Mouse (Mus musculus) spleen, postnatal 4 days (tissue): ENCODE measurements around the gene Thbs1.
A peak's percentile ranks its signal among the peaks of the same experiment; 100 is the strongest.

ENCODE experiments used
- DNase-seq, 2 experiments: peaks; one replicate each; pipeline ENCODE4 v3.0.0; 2022; ENCODE audit warnings: low spot score in 2 of 2

The Thbs1 gene

GRCm38 (mm10) chr2:118111488-118112131 is at the start of gene Thbs1:
TSS of gene Thbs1 (plus strand) at chr2:118111876.
- DNase-seq, result peak; percentile 39 to 74

DNA sequence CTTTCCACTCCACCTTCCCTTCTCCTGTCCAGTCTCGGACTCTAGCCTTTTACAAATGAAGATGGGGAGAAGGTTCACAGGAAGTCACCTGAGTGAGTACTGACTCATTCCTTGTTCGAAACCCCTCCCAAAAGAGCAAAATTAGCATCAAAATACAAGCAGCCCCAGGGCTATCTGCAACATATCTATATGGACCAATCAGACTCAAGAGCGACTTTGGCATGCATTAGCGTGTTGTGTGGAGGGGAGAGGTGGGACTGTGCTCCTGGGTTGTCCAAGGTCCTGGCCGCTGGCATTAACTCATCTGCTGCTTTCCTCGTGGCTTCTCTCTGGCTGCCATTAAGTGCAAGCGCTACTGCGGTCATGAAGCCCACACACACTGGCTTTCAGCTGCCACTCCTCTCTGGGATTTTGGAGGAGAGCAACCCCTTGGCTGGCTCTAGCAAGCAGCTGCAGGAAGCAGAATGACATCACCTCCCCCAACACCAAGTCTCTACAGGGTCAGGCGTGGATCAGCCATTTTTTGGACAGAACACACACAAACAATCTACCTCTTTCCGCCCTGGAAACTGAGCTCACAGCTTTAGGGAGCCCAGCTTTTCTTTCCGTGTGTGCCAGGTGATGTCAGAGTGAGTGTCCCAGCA is 47.4 kb upstream of the Thbs1 start:
- no peak for DNase-seq

DNA sequence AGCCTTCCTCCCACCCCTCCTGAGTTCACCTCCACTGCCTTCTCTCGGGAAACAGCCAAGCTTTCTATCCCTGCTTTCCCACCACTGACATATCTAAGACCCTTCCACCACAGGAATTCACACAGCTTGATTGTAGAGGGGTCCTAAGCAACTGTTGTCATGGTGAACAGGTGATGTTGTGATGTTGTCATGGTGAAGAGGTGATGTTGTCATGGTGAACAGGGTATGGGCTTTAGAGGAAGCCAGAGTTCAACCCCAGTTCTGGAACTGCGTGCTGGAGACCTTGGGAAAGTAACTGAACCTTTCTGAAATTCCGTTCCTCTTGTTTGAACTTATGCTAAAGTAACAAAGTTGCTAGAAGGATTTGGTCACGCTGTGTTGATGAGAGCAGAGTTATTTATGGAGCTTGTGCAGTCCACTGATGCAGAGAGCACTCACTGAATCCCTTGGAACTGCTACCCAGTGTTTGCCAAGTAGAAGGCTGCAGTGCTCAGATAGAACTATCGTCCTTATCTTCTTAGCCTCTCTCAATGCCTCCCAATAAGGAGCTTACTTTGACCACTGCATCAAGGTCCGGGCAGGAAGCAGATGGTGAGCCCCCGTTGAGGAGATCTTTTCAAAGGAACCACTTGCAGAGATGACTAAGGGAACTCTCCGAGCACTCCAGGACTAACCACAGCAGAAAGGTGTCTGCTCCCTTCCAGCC is 45.5 kb upstream of the Thbs1 start:
- DNase-seq, result no peak

DNA sequence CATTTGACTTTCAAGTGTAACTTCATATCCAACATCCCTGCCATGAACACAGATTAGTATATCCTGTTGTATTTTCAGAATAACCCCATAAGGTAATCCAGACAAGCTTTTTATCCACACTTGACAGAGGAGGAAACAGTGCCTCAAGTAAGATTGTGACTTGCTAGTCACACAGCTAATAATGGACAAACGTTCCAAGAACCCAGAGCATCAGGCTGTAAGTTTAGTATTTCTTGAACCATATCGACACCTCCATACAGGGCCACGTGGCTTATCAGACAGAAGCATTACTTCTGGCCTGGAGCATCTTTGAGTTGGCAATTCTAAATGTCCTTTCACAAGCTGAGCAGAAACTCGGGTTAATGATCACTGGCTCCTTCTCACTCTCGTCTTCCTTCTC is 41.7 kb upstream of the Thbs1 start:
- no peak for DNase-seq

- no peak for DNase-seq
Measured at GRCm38 (mm10) chr2:118072811-118073372, 38.8 kb upstream of the Thbs1 start.

DNA sequence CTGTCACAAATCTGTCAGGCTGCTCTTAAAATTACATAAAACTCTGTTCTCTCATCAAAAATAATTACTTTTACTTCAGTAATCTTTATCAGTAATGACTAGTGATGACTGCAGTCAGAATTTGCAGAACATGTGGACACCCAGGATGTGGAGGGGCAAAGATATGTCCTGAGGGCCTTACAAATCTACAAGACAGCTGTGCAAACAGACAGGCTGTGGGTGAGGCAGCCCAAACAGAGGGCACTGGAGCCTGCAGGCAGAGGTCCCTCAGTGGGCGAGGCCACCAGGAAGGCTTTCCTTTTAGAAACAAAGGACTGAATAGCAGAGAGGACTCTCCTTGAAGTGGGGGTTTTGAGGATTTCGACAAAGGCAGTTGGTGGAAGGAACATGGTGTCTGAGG is 37.6 kb upstream of the Thbs1 start:
- DNase-seq, result no peak

DNA sequence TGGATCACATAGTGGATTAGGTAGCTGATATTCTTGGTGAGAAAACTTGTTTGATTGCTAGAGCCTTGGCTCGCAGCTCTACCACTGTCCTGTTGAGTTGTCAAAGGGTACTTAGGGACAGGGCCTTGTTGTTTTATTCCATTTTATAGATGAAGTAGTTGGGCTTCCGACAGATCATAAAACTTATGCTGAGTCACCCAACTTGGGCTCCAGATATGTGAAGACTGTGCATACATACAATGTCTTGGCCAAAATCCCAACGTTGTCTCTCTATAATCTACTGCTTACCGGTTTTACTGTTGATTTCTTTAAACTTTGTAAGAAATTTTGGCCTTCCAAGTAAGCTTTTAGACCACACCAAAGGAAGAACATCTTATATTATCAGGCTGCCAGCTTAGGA is 36.5 kb upstream of the Thbs1 start:
- no peak for DNase-seq

GRCm38 (mm10) chr2:118079131-118079530 is 32.5 kb upstream of the Thbs1 start:
- no peak for DNase-seq

- DNase-seq, result no peak
Measured at GRCm38 (mm10) chr2:118081581-118081980, 30.1 kb upstream of the Thbs1 start.

- DNase-seq, result no peak
Measured at GRCm38 (mm10) chr2:118083652-118084051, 28.0 kb upstream of the Thbs1 start.

- no peak for DNase-seq
Measured at GRCm38 (mm10) chr2:118084693-118085092, 27.0 kb upstream of the Thbs1 start.

DNA sequence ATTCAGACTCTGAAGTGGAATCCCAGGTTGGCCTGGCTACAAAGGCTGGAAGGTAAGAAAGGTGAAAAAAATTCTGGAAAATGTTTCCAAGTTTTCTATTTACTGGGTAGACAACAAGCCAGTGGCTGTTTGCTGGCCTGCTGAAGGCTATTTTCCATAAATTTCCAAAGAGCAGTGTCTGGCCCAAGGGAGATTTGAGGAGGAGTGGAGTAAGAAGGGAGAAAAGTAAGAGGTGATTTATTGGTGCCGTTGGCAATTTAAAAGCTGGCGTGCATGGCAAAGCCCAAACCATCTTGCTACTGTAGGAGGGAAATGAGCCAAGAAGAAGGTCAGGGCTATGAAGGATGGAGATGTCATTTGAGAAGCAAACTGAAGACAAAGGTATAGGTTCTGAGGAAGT is 26.0 kb upstream of the Thbs1 start:
- no peak for DNase-seq

- no peak for DNase-seq
Measured at GRCm38 (mm10) chr2:118087044-118087726, 24.5 kb upstream of the Thbs1 start.

- no peak for DNase-seq
Measured at GRCm38 (mm10) chr2:118091226-118091625, 20.4 kb upstream of the Thbs1 start.

GRCm38 (mm10) chr2:118099104-118099503 is 12.6 kb upstream of the Thbs1 start:
- no peak for DNase-seq

- no peak for DNase-seq
Measured at GRCm38 (mm10) chr2:118102169-118102568, 9.5 kb upstream of the Thbs1 start.

- DNase-seq, result no peak
Measured at GRCm38 (mm10) chr2:118110225-118110915, 1.3 kb upstream of the Thbs1 start.

DNA sequence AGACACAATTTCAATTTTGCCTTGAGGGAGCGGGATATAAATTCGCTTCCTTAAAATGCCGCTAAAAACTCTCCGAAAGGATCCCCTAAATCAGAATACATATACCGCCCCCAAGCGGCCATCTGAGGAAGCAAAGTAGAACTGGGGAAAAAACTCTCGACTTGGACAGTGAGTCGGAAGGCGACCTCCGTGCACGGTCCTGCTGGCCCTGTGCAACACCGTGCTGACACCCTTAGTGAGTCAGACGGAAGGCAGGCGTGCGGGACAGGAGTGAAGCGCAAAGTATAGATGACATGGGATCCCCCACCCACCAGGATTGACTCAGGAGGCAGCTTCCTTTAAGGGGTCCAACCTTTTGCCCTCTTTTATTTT is 574 bp upstream of the Thbs1 start:
- peak; percentile 74 to 87 for DNase-seq

DNA sequence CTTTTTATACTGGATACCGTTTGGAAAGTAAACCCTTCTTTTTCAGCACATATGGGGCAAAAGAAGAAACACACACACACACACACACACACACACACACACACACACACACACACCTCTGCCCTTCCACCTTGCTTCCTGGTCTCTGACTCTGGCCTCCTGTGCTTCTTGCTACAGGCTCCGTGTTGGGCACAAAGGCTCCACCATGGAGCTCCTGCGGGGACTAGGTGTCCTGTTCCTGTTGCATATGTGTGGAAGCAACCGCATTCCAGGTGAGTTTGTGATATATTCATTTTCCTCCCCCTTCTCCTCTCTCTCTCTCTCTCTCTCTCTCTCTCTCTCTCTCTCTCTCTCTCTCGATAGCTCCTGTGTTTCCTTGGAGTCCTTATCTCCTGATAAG is 762 bp downstream of the Thbs1 start:
- DNase-seq, result no peak

DNA sequence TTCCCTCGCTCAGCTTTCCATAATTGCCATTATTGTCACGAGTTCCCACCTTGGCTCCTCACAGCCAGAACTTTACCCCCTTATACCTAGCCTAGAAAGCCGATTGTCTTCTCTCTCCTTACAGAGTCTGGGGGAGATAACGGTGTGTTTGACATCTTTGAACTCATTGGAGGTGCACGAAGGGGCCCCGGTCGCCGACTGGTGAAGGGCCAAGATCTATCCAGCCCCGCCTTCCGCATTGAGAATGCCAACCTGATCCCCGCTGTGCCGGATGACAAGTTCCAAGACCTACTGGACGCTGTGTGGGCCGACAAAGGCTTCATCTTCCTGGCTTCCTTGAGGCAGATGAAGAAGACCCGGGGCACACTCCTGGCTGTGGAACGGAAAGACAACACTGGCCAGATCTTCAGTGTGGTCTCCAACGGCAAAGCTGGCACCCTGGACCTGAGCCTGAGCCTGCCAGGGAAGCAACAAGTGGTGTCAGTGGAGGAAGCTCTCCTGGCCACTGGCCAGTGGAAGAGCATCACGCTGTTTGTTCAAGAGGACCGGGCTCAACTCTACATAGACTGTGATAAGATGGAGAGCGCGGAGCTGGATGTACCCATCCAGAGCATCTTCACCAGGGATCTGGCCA is 1.3 kb downstream of the Thbs1 start:
- no peak for DNase-seq
